Mouse (Mus musculus) small intestine, adult 2 months (tissue): Measurements from ENCODE around the gene Clmn.
A peak's percentile ranks its signal among the peaks of the same experiment; 100 is the strongest.

ENCODE experiments used
- CTCF ChIP-seq: fragments of 200-500 bp; IDR thresholded peaks from 2 replicates; pipeline ENCODE4 v1.5.1; 2012; ENCODE audit warnings: low read depth, mild to moderate bottlenecking, control low read depth, inconsistent platforms, low read length, moderate library complexity, mixed read lengths; ENCODE audit not compliant: insufficient replicate concordance, insufficient read length; ENCODE audit errors: extremely low read depth
- POLR2A ChIP-seq: fragments of 200-500 bp; IDR thresholded peaks from 2 replicates; pipeline ENCODE4 v1.6.1; 2012; ENCODE audit warnings: low read depth, mild to moderate bottlenecking, control low read depth, inconsistent platforms, low read length, moderate library complexity

DNA sequence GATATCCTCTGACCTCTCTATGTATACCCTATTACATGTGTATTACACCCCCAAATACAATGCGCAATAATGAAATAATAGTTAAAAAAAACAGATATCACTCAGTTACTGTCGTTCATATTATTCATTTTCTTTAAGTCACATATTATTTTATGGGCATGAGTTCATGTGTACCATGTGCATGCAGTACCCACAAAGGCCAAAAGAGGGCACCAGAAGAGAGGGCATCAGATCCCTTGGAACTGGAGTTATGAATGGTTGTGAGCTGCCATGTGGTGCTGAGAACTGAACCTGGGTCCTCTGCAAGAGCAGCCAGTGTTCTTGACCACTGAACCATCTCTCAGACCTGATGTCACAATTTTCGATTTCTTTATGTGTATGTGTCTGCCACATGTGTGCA, 65.5 kb downstream of the Clmn start:
- TF ChIP-seq CTCF (0 out of 2 replicates have a peak, but pooled peaks have one; percentile 28), POLR2A (no peak)
